Mouse (Mus musculus) megakaryocyte progenitor cell, adult 5-6 weeks (primary cell): ENCODE results near the gene Zfhx3. TPM values are rescaled to one million over a fixed set of nuclear protein-coding genes. Genes with fewer than 3 reads are reported as not detected.

Experiments
- ATAC-seq: replicated peaks from 2 replicates; pipeline ENCODE4 v1.8.0; 2016; ENCODE audit warnings: mild to moderate bottlenecking, moderate TSS enrichment, inconsistent platforms; ENCODE audit not compliant: poor library complexity
- total RNA-seq, 2 experiments: library from RNA; stranded (forward) in 1 of 2; stranded (reverse) in 1 of 2; fragments of 157-497, 149-512 nt in 1 of 2; fragments of 200-1000 nt in 1 of 2; gene quantifications; 2 replicates each; pipeline versions ENCODE4 v1.2.3 to v1.2.4; 2015 to 2017

The Zfhx3 gene
- total RNA-seq, 2 experiments from 2014 or later: 0.25 to 1.7 TPM

GRCm38 (mm10) chr8:108943132-108943531 is 1000.7 kb downstream of the Zfhx3 start:
- no peak for ATAC-seq

GRCm38 (mm10) chr8:108944312-108944711 is 1001.9 kb downstream of the Zfhx3 start:
- ATAC-seq: no peak

- no peak for ATAC-seq
Measured at GRCm38 (mm10) chr8:108950311-108950710, 1007.9 kb downstream of the Zfhx3 start.

GRCm38 (mm10) chr8:108951560-108951959 is 1009.1 kb downstream of the Zfhx3 start:
- ATAC-seq: no peak

GRCm38 (mm10) chr8:108956416-108956815 is 1014.0 kb downstream of the Zfhx3 start:
- ATAC-seq: 0 out of 2 replicates have a peak, but pooled peaks have one; percentile 42

GRCm38 (mm10) chr8:108962516-108962915 is 1020.1 kb downstream of the Zfhx3 start:
- ATAC-seq: no peak

GRCm38 (mm10) chr8:108963181-108963580 is 1020.7 kb downstream of the Zfhx3 start:
- no peak for ATAC-seq

GRCm38 (mm10) chr8:108966041-108966440 is 1023.6 kb downstream of the Zfhx3 start:
- ATAC-seq: no peak

- no peak for ATAC-seq
Measured at GRCm38 (mm10) chr8:108973639-108974325, 1031.3 kb downstream of the Zfhx3 start.

- no peak for ATAC-seq
Measured at GRCm38 (mm10) chr8:108977693-108978361, 1035.4 kb downstream of the Zfhx3 start.

- ATAC-seq: no peak
Measured at GRCm38 (mm10) chr8:108978362-108978750, 1035.9 kb downstream of the Zfhx3 start.

GRCm38 (mm10) chr8:108984904-108985303 is 1042.5 kb downstream of the Zfhx3 start:
- peak; percentile 74 for ATAC-seq

- no peak for ATAC-seq
Measured at GRCm38 (mm10) chr8:108989841-108990240, 1047.4 kb downstream of the Zfhx3 start.

- ATAC-seq: no peak
Measured at GRCm38 (mm10) chr8:108990537-108990936, 1048.1 kb downstream of the Zfhx3 start.

GRCm38 (mm10) chr8:108991395-108991794 is 1049.0 kb downstream of the Zfhx3 start:
- peak; percentile 84 for ATAC-seq

GRCm38 (mm10) chr8:108993718-108994117 is 1051.3 kb downstream of the Zfhx3 start:
- no peak for ATAC-seq

GRCm38 (mm10) chr8:108994187-108994586 is 1051.7 kb downstream of the Zfhx3 start:
- ATAC-seq: no peak

GRCm38 (mm10) chr8:108994880-108995279 is 1052.4 kb downstream of the Zfhx3 start:
- no peak for ATAC-seq

- ATAC-seq: peak; percentile 76
Measured at GRCm38 (mm10) chr8:108997334-108997733, 1054.9 kb downstream of the Zfhx3 start.

GRCm38 (mm10) chr8:108999297-109000249 is 1057.1 kb downstream of the Zfhx3 start:
- ATAC-seq: no peak

- ATAC-seq: no peak
Measured at GRCm38 (mm10) chr8:109001031-109001430, 1058.6 kb downstream of the Zfhx3 start.
